Mouse (Mus musculus) monocyte, adult 2 months (primary cell): Measurements from ENCODE around the gene Smim6.

ENCODE experiments used
- DNase-seq, 2 experiments: peaks; one replicate each; pipeline ENCODE4 v3.0.0; 2022; ENCODE audit warnings: low spot score in 2 of 2, low read depth in 1 of 2

The Smim6 gene

DNA sequence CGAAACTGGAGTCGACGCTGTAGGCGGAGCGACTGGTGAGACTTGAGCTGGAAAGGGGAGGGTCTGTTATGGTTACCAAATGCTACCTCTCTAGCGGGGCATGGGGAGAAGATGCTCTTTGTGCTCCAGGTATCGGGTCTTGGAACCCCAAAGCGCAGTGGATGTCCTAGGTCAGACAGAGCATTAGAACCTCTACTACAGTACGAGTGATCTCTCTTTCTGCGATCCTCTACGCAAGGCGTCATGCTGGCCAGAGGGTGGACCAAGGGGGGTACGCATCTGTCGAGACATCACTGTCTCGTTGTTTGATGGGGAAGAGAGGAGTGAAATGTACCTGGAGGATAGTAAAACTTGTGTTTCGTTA is 21.9 kb downstream of the Smim6 start:
- no peak for DNase-seq

DNA sequence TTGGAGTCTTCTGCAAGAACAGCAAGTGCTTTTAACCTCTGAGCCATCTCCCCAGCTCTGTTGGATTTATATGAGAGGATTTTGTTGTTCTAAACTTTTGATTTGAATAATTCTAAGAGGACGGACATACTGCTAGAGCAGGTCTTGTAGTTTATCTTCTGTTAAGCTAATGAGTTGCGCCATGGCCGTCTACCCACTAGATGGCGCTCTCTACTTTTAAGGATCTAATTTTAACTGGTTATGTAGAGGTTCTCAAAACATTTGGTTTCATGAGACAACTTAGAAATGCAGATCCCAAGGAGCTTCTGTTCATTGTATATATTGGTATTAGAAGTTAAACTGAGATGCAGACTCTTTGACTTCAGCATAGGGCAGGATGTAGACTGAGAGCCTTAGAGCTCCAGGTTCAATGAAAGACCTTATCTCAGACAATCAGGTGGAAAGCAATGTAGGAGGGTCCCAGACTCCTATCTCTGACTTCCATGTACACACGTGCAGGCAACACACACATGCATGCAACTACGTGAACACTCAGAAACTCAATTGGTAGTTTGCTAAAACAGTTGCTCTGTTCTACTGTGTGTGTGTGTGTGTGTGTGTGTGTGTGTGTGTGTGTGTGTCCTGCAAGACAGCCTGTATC is 28.0 kb downstream of the Smim6 start:
- DNase-seq, result peak in 1 of 2 experiments; percentile 37

DNA sequence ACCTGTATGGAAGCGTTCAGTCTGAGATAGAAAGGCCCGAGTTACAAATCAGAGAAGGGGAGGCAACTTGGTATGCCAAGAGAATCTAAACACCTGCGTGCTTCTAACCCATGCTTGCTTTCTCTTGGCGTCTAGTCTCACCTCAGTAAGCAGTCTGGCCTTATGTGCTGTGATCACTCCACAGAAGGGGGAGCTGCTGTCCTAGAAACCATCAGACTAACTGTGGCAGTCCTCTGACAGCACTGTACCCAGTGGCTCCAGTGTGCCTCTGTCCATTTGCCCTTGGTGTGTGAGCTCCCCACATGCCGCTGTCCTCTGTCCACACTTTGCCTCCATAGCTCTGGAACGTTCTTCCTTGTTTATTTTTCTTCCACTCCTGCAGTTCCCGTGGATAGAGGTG is 30.2 kb downstream of the Smim6 start:
- no peak for DNase-seq

DNA sequence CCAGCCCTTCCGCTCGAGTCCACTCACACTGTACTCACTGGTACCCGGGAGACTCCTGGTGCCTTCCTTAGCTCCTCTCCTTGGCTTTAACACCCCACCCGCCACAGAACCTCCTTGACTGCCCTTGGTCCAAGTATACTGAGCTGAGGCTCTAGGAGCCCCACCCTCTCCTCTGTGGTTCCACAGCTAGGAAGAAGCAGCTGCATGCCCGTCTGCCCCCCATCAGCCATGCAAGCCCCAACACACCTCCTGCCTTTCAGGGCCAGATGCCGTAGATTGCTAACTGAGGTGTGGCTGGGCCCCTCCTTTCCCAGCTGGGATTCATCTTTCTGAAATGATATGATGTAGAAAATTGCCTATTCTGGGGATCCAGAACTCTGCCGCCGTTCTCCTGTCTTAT is 33.4 kb downstream of the Smim6 start:
- DNase-seq, result no peak

DNA sequence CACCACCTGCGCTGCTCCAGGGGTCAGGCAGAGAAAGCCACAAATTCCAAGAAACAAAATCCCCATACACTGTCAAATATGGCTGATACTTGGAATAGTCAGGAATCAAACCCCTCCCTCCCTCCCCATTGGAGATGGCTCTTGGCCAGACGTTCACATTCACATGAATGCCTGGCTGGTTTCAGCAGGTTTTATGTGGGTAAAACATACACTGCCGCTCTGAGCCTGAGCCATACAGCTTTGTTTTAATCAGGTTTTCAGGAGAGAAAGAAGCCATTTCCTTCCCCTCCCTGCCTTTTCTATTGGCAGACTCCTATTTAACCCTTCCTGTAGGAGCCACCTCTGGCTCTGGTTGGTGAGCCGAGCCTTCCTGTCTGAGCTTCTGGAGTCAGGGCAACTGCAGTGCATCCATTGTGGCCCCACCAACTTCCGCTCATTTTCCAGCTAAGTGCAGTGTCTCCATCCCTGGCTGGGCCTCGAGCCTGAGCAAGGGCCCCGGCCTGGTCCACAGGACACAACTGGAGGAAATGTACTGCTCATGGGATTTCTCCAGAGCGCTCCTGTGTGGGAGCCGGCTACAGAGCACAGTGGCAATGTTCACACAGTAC is 34.5 kb downstream of the Smim6 start:
- no peak for DNase-seq

DNA sequence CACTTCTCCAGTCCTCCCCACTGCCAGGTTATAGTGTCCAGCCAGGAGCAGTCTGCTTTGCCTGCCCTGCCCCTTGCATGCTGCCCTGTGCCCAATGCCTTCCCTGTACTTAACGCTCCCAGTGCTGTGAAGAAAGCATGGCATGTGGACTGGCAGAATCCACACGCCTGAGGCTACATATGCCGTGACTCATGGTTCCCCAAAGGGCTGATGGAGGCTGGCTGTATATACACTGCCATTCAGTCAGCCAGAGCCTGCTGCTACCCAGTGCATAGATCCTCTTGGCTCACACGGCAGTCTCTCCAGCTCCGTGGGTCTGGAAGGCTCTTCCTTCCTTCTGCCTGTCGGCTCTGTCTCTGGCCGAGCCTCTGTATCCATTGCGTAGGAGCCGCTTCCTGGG is 36.5 kb downstream of the Smim6 start:
- DNase-seq, result no peak

DNA sequence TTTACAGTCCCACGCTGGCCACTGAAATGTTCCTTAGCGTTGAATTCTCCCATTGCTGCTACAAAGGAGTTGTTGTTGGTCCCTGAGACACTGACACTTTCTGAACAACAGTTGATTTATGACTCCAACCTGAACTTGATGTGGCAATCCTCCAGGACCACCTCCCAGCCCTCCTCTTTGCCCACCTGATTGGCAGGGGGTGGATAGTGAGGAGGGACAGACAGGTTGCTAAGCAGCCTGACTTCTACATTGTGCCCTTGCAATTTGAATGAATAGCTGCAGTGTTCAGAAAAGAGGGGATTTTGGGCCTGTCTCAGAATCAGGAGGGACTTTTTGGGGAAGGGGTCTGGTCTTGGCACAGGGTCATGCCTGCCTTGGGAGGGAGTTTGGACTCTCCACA is 38.9 kb downstream of the Smim6 start:
- no peak for DNase-seq

DNA sequence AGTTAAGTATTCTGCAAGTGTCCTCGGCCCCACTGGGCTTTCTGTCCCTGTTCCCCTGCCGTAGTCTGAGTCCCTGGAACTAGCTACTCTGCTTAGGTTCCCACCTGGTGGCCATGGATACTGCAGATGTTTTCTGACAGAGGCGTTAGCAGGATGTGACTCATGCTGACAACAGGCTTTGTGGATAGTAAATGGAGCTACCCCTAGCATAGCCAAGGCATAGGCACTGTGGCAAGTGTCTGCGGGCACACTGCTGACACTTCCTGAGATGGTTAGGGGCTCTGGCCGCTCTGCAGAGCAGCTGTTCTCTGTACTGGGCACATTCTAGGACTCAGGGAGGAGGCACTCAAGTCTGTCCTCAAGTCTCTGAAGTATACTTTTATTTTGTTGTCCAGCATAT is 42.9 kb downstream of the Smim6 start:
- DNase-seq, result no peak

DNA sequence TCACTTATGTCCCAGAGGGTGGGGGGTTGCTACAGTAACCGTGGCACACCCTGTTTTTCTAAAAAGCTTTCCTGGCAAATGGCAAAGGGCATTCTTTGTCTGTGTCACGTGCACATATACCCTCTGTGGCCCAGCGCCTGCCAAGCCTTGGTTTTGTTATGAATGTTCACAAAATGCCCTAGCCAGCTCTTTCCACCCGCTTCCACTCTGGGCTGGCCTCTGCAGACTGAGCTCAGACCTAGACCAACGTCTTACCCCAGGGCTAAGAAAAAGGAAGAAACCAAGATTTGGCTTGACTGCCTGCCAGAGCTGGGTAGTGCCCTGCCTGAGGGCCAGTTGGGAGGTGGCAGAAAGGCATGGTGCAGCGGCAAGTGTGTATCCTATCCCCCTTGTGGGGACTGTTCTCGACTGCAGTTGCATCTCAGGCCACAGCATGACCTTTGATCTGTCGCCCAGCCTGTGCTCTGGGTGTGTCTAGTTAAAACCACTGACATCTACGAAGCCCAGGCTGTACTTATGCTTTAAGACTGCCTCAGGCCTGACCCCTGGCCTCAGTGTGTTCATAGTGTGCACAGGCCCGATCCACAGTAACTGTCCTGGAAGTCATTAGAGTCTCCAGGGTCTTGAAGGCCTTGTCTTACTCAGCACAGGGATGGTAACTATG is 43.5 kb downstream of the Smim6 start:
- no peak for DNase-seq

DNA sequence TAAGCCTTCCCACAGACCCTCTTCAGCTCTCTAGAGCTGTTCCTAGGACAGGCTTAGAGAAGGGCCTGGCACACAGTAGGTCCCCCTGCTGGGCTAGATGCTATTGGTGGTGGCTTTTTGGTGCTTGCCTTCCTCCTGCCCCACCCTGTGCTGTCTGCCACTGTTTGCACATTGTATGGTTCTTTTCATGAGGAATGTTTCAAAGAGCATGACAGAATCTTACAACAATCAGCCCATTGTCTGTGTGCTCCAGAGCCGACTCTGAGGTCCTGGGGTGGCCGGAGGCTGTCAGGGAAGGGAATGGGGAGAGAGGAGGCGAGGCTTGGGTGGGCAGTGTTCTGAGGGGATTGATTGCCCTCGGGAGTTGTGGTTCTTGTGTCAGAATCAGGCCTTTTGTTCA is 44.6 kb downstream of the Smim6 start:
- no peak for DNase-seq

DNA sequence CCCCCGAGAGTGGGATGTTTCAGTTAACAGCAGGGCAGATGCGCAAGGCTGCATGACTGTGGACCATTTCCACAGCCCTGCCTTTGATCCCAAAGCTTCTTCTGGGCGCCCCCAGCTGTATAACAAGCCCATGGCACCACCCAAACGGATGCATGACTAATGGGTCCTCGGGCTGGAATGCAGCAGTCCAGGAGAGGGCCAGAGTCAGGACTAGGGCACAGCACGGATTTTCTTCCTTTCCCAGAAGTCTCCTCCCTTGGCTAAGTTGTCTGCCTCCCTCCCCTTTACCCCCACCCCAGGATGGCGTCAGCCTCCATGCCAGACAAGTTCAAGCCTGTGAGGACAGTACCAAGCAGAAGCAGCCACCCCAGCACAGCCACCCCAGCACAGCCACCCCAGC is 46.2 kb downstream of the Smim6 start:
- DNase-seq, result no peak

DNA sequence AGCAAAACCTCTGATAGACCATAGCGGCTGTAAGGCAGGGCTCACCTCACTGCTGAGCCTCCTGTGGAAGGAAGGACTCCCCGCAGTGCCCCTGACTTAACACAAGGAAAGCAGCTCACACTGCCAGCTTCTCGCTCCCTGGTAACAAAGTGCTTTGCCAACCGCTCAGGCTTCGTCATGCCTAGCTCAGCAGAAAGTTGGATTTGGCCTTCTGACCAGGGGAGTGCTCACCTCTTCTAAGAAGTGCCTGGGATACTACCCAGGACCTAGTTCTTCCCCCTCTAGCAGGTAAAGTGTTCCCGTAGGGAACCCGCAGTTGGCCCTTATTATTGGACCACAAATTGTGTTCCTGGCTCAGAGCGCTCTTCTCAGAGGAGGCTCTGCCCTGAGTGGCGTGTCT is 47.2 kb downstream of the Smim6 start:
- no peak for DNase-seq

DNA sequence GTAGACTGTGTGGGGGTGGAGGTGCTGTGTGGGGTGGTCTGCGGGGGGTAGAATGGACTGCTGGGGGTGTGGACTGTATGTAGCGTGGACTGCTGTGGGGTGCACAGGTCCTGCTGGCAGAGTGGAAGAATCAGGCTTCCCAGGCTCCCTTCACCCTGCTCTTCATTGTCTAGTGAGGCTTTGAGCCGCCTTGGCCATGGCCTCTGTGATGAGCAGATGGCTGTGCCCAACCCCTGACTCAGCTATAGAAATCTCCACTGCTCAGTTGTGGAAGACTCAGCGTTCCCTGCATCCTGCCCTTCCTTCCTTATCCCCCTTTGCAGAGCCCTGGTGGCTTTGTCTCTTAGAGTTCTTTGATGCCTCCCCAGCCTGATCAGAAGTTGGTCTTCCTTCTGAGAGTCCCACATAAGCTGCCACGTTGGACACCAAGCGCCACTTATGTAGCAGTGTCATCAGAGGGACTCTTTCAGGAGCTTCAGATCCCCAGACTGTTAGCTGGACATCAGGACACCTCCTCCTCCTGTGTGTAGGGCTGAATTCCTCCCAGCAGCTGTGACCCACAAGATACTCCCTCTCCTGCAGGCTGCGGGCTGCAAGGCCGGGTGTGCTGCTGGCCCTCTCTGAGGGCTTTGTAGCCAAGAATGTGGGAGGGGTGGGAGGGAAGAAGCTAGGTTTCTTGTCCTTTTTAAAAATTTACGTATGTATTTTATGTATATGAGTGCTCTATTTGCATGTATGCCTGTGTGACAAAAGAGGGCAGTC is 51.0 kb downstream of the Smim6 start:
- DNase-seq, result no peak
